Mouse (Mus musculus) myocyte (in vitro differentiated cells): ENCODE data around the gene Hydin.

Source experiments
- POLR2A ChIP-seq: IDR thresholded peaks from one replicate; pipeline ENCODE4 v1.6.1; 2011; ENCODE audit warnings: low read depth, mild to moderate bottlenecking, control low read depth, moderate library complexity; ENCODE audit not compliant: insufficient read length
- REST ChIP-seq: IDR thresholded peaks from one replicate; pipeline ENCODE4 v1.6.1; 2011; ENCODE audit warnings: mild to moderate bottlenecking, control low read depth, moderate library complexity; ENCODE audit not compliant: insufficient read depth, insufficient read length

DNA sequence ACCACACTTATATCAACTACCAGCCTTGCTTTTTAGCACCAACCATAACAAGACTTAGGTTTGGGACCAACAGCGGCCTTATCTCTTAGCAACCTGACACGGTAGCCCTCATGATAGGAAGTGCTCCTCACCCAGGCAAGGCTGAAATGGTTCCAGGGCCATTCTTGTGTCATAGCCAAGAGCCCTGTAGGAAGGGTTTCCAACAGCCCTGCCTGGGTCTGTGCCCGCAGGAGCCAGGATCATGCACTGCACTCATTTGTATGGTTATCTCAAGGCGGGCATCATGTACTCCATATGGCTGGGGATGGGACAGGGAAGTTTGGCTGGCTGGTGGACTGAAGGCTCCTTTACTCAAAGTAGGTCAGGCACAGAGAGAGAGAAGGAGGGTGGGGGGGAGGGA is 3.9 kb downstream of the Hydin start:
- TF ChIP-seq POLR2A, result no peak
- no peak for TF ChIP-seq REST
